Mouse (Mus musculus): ENCODE measurements around the gene Hecw2.

DNA sequence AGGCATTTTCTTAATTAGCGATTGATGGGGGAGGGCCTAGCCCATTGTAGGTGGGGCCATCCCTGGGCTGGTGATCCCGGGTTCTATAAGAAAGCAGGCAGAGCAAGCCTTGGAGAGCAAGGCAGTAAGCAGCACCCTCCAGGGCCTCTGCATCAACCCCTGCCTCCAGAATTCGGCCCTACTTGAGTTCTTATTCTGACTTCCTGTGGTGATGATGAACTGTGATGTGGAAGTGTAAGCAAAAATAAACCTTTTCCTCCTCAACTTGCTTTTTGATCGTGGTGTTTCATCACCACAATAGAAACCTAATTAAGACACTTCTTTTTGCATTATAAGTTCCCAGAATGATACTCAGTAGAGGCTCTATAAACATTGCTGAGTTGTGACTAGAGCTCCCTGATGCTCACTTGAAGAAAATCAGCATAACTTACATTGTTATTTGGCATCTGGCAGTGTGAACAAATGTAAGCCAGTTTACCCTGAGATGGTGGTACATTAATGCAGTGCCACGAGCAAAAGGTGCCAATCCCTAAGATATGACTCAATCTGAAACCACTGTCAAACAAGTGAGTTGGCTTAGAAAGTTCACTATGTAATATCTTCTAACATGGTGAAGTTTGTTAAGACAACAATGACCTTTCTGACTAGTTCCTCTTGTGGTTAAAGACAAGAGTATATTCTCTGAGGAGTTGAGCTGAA lies 349.9 kb downstream of the Hecw2 start:
- no peak for TF ChIP-seq POLR2A (IDR thresholded peaks at IDR 0.05; ENCODE audit: low read depth, low read length)
- no peak for TF ChIP-seq CTCF (IDR thresholded peaks at IDR 0.05; ENCODE audit: borderline replicate concordance, insufficient read depth, low read length)
